Mouse (Mus musculus): ENCODE measurements around the gene Fopnl. TPM values are rescaled to one million over a fixed set of nuclear protein-coding genes. Genes with fewer than 3 reads are reported as not detected.

The Fopnl gene
- polyA plus RNA-seq, 1 experiment from 2014 or later: 156 TPM

- Histone ChIP-seq H3K4me3 (replicated peaks) (no peak overlapping the region), H3K9me3 (replicated peaks) (no peaks in the 10 kb centered on the region), H3K27ac (replicated peaks) (no peak overlapping the region), H3K9ac (no peak overlapping the region), H3K27me3 (no peaks in the 10 kb centered on the region), H3K36me3 (no peaks in the 10 kb centered on the region), H3K4me2 (replicated peaks) (no peak overlapping the region), H3K4me1 (no peaks in the 10 kb centered on the region)
- WGBS: 38% methylated on average over 4 of the region's 4 CpGs
- no peak for ATAC-seq (ENCODE audit: insufficient number of reproducible peaks, low FRiP score, low TSS enrichment, low read depth)
Measured at GRCm38 (mm10) chr16:14265203-14265920, 51.8 kb downstream of the Fopnl start.

- Histone ChIP-seq H3K36me3 (no peaks in the 10 kb centered on the region), H3K4me3 (replicated peaks) (no peak overlapping the region), H3K27ac (replicated peaks) (no peak overlapping the region), H3K9me3 (replicated peaks) (no peaks in the 10 kb centered on the region), H3K4me1 (no peaks in the 10 kb centered on the region), H3K27me3 (no peaks in the 10 kb centered on the region), H3K9ac (no peak overlapping the region), H3K4me2 (replicated peaks) (no peak overlapping the region)
- 69% methylated on average over 2 of the region's 2 CpGs for WGBS
- ATAC-seq (ENCODE audit: insufficient number of reproducible peaks, low FRiP score, low TSS enrichment, low read depth): no peak
Measured at GRCm38 (mm10) chr16:14264504-14264903, 52.7 kb downstream of the Fopnl start.

GRCm38 (mm10) chr16:14263241-14263640, 54.0 kb downstream of the Fopnl start:
- Histone ChIP-seq H3K4me1 (no peaks in the 10 kb centered on the region), H3K36me3 (no peaks in the 10 kb centered on the region), H3K9ac (no peak overlapping the region), H3K27ac (replicated peaks) (no peak overlapping the region), H3K9me3 (replicated peaks) (no peaks in the 10 kb centered on the region), H3K27me3 (no peaks in the 10 kb centered on the region), H3K4me2 (replicated peaks) (no peak overlapping the region), H3K4me3 (replicated peaks) (no peak overlapping the region)
- ATAC-seq (ENCODE audit: insufficient number of reproducible peaks, low FRiP score, low TSS enrichment, low read depth): no peak
- 84% methylated on average over 6 of the region's 6 CpGs for WGBS

GRCm38 (mm10) chr16:14262410-14262809, 54.8 kb downstream of the Fopnl start:
- no peaks in the 10 kb centered on the region for H3K36me3 ChIP-seq
- H3K27ac ChIP-seq (replicated peaks): no peak overlapping the region
- H3K4me1 ChIP-seq: no peaks in the 10 kb centered on the region
- 79% methylated on average over 1 of the region's 1 CpGs for WGBS
- H3K9ac ChIP-seq: no peak overlapping the region
- H3K9me3 ChIP-seq (replicated peaks): no peaks in the 10 kb centered on the region
- H3K27me3 ChIP-seq: no peaks in the 10 kb centered on the region
- no peak overlapping the region for H3K4me2 ChIP-seq (replicated peaks)
- H3K4me3 ChIP-seq (replicated peaks): no peak overlapping the region
- ATAC-seq (ENCODE audit: insufficient number of reproducible peaks, low FRiP score, low TSS enrichment, low read depth): no peak

GRCm38 (mm10) chr16:14258856-14259255, 58.3 kb downstream of the Fopnl start:
- no peak for ATAC-seq (ENCODE audit: insufficient number of reproducible peaks, low FRiP score, low TSS enrichment, low read depth)
- H3K9ac ChIP-seq: no peak overlapping the region
- WGBS: 38% methylated on average over 2 of the region's 2 CpGs
- H3K4me1 ChIP-seq: no peaks in the 10 kb centered on the region
- H3K4me3 ChIP-seq (replicated peaks): no peak overlapping the region
- no peaks in the 10 kb centered on the region for H3K36me3 ChIP-seq
- no peak overlapping the region for H3K27ac ChIP-seq (replicated peaks)
- H3K9me3 ChIP-seq (replicated peaks): no peaks in the 10 kb centered on the region
- no peaks in the 10 kb centered on the region for H3K27me3 ChIP-seq
- no peak overlapping the region for H3K4me2 ChIP-seq (replicated peaks)

- ATAC-seq (ENCODE audit: insufficient number of reproducible peaks, low FRiP score, low TSS enrichment, low read depth): no peak
- Histone ChIP-seq H3K4me1 (no peaks in the 10 kb centered on the region), H3K9ac (no peak overlapping the region)
Measured at GRCm38 (mm10) chr16:14253586-14253985, 63.6 kb downstream of the Fopnl start.

GRCm38 (mm10) chr16:14252877-14253276, 64.3 kb downstream of the Fopnl start:
- no peaks in the 10 kb centered on the region for H3K36me3 ChIP-seq
- H3K27ac ChIP-seq (replicated peaks): no peak overlapping the region
- H3K9ac ChIP-seq: no peak overlapping the region
- no peak overlapping the region for H3K4me3 ChIP-seq (replicated peaks)
- H3K4me1 ChIP-seq: no peaks in the 10 kb centered on the region
- 80% methylated on average over 4 of the region's 4 CpGs for WGBS
- H3K4me2 ChIP-seq (replicated peaks): no peak overlapping the region
- H3K27me3 ChIP-seq: no peaks in the 10 kb centered on the region
- ATAC-seq (ENCODE audit: insufficient number of reproducible peaks, low FRiP score, low TSS enrichment, low read depth): no peak
- H3K9me3 ChIP-seq (replicated peaks): no peaks in the 10 kb centered on the region

More at GRCm38 (mm10) chr16:14253586-14253985, 63.6 kb downstream of the Fopnl start:
- Histone ChIP-seq H3K4me2 (replicated peaks) (no peak overlapping the region), H3K27ac (replicated peaks) (no peak overlapping the region), H3K27me3 (no peaks in the 10 kb centered on the region), H3K36me3 (no peaks in the 10 kb centered on the region), H3K9me3 (replicated peaks) (no peaks in the 10 kb centered on the region), H3K4me3 (replicated peaks) (no peak overlapping the region)
- WGBS: 79% methylated on average over 3 of the region's 3 CpGs

GRCm38 (mm10) chr16:14249913-14250312, 67.3 kb downstream of the Fopnl start:
- WGBS: 60% methylated on average over 1 of the region's 1 CpGs

More at GRCm38 (mm10) chr16:14249913-14250312, 67.3 kb downstream of the Fopnl start:
- Histone ChIP-seq H3K4me1 (no peaks in the 10 kb centered on the region), H3K27me3 (no peaks in the 10 kb centered on the region), H3K4me3 (replicated peaks) (no peak overlapping the region), H3K4me2 (replicated peaks) (no peak overlapping the region), H3K36me3 (no peaks in the 10 kb centered on the region), H3K27ac (replicated peaks) (no peak overlapping the region), H3K9me3 (replicated peaks) (no peaks in the 10 kb centered on the region), H3K9ac (no peak overlapping the region)
- no peak for ATAC-seq (ENCODE audit: insufficient number of reproducible peaks, low FRiP score, low TSS enrichment, low read depth)

Other genes starting within 250 kb of the Fopnl start
- gene Nde1, start 154.1 kb downstream of the Fopnl start, polyA plus RNA-seq (2015; fragmentation: Nextera tagmentation; extraction: Ambion mirVana): 96.9 and 102 TPM in 2 replicates
- 17.6 and 17.7 TPM in 2 replicates for gene Marf1, start 154.1 kb downstream of the Fopnl start, polyA plus RNA-seq (2015; fragmentation: Nextera tagmentation; extraction: Ambion mirVana)
- gene Myh11, start 26.0 kb downstream of the Fopnl start, polyA plus RNA-seq (2015; fragmentation: Nextera tagmentation; extraction: Ambion mirVana): 2.4 and 2.7 TPM in 2 replicates
- 14.1 and 15.0 TPM in 2 replicates for gene Abcc1, start 44.2 kb upstream of the Fopnl start, polyA plus RNA-seq (2015; fragmentation: Nextera tagmentation; extraction: Ambion mirVana)
- gene A630010A05Rik, start 244.9 kb upstream of the Fopnl start, polyA plus RNA-seq (2015; fragmentation: Nextera tagmentation; extraction: Ambion mirVana): not detected in 2 replicates

Measured in embryonic facial prominence, embryonic 15.5 days (tissue).